ENCODE assay signal across 8 mouse cellular contexts in genomic region chr12:113073420-113074328, GRCm38 (mm10). TPM values are rescaled to one million over a fixed set of nuclear protein-coding genes. Genes with fewer than 3 reads are reported as not detected.
DNase-seq lines count a peak whose midpoint lies in the region; ATAC-seq and TF ChIP-seq lines count a peak whose summit lies in the region.

No protein-coding gene starts in this region.

- WGBS in heart, embryonic 12.5 days, result 9% methylated on average over 15 of the region's 15 CpGs
- WGBS in limb, embryonic 10.5 days, result 12% methylated on average over 15 of the region's 15 CpGs
- WGBS in midbrain, postnatal 0 days, result 10% methylated on average over 15 of the region's 15 CpGs

- peak overlapping the region; percentile 48 for H3K4me3 ChIP-seq in heart, embryonic 12.5 days
- peak overlapping the region; percentile 62 for H3K4me3 ChIP-seq in limb, embryonic 10.5 days
- H3K4me3 ChIP-seq in midbrain, postnatal 0 days (ENCODE audit: low read depth, low read length), result peak overlapping the region; percentile 41

- H3K9me3 ChIP-seq in heart, embryonic 12.5 days (replicated peaks), result no peaks in the 10 kb centered on the region
- no peaks in the 10 kb centered on the region for H3K9me3 ChIP-seq in limb, embryonic 10.5 days (replicated peaks)
- H3K9me3 ChIP-seq in midbrain, postnatal 0 days (ENCODE audit: low read length), result no peaks in the 10 kb centered on the region

- no peaks in the 10 kb centered on the region for H3K27me3 ChIP-seq in heart, embryonic 12.5 days (replicated peaks)
- H3K27me3 ChIP-seq in limb, embryonic 10.5 days (ENCODE audit: low read depth, poor library complexity, severe bottlenecking), result no peaks in the 10 kb centered on the region
- no peaks in the 10 kb centered on the region for H3K27me3 ChIP-seq in midbrain, postnatal 0 days (ENCODE audit: insufficient read depth, low read length)

- H3K27ac ChIP-seq in heart, embryonic 12.5 days (ENCODE audit: poor library complexity, severe bottlenecking), result peak overlapping the region; percentile 89
- peak overlapping the region; percentile 88 for H3K27ac ChIP-seq in limb, embryonic 10.5 days
- peak overlapping the region; percentile 97 for H3K27ac ChIP-seq in midbrain, postnatal 0 days (ENCODE audit: low read depth, low read length)

- H3K9ac ChIP-seq in heart, embryonic 12.5 days, result peak overlapping the region; percentile 72
- peak overlapping the region; percentile 80 for H3K9ac ChIP-seq in midbrain, postnatal 0 days (replicated peaks; ENCODE audit: low read length, poor library complexity, severe bottlenecking)

- peak; percentile 15 to 18 for DNase-seq in heart, adult 18-20 months
- no peak for DNase-seq in heart, postnatal 36 days
- DNase-seq in CD8-positive naive resting alpha-beta T cell, adult 2 months (ENCODE audit: low read depth in 2 of 2, low spot score in 2 of 2), result peak; percentile 27 to 47
- peak; percentile 75 for DNase-seq in cerebellum, adult 11-12 months
- DNase-seq in limb, embryonic 10.5 days (ENCODE audit: low spot score), result peak; percentile 53
- peak; percentile 26 for DNase-seq in midbrain, postnatal 0 days (ENCODE audit: low spot score)
- DNase-seq in thymus, postnatal 36 days, result peak; percentile 23 to 50

- H3K4me1 ChIP-seq in heart, embryonic 12.5 days (replicated peaks), result peaks cover 21% of the 10 kb centered on the region
- H3K4me1 ChIP-seq in limb, embryonic 10.5 days, result peaks cover 23% of the 10 kb centered on the region
- H3K4me1 ChIP-seq in midbrain, postnatal 0 days (ENCODE audit: insufficient read depth, low read length), result peaks cover 13% of the 10 kb centered on the region

- ATAC-seq in heart, embryonic 12.5 days (ENCODE audit: insufficient number of reproducible peaks, low FRiP score), result peak; percentile 38; the same call in 1 of the 2 replicates
- peak; percentile 29 for ATAC-seq in midbrain, postnatal 0 days (ENCODE audit: low FRiP score)

- H3K36me3 ChIP-seq in heart, embryonic 12.5 days, result peaks cover 35% of the 10 kb centered on the region
- peaks cover 33% of the 10 kb centered on the region for H3K36me3 ChIP-seq in limb, embryonic 10.5 days
- H3K36me3 ChIP-seq in midbrain, postnatal 0 days (ENCODE audit: insufficient read depth, low read length), result peaks cover 32% of the 10 kb centered on the region

- H3K4me2 ChIP-seq in heart, embryonic 12.5 days, result peak overlapping the region; percentile 92
- peak overlapping the region; percentile 85 for H3K4me2 ChIP-seq in midbrain, postnatal 0 days (ENCODE audit: low read depth, low read length, poor library complexity, severe bottlenecking)

- intact Hi-C loops in heart, postnatal 36 days (cut with DNase I), result loop anchor here (2.0 to 10.0 kb wide), 3 partner anchors 69 to 199 kb away; no protein-coding TSS in a partner anchor

- no peak for TF ChIP-seq CTCF in midbrain, postnatal 0 days (IDR thresholded peaks at IDR 0.05)

RNA-seq across cellular contexts. Expression of gene Tex22, which starts 0.6 kb away (rescaled TPM):
- total RNA-seq in heart, adult 18-20 months (2021), result not detected
- total RNA-seq in heart, postnatal 36 days (2021), result not detected
- polyA plus RNA-seq in heart, embryonic 12.5 days (2016; fragmentation: Nextera tagmentation; extraction: Ambion mirVana), result not detected in 2 replicates
- 0.18 and 0.21 TPM in 2 replicates for polyA plus RNA-seq in limb, embryonic 10.5 days (2016; fragmentation: Nextera tagmentation; extraction: Ambion mirVana)
- total RNA-seq in midbrain, postnatal 0 days (2014; rRNA removed), result 0.85 and 2.2 TPM in 2 replicates
- polyA plus RNA-seq in midbrain, postnatal 0 days (2015; fragmentation: Nextera tagmentation; extraction: Ambion mirVana), result 0.15 TPM in 1 of 2 replicates, not detected in the other

RNA-seq across cellular contexts. Expression of gene Mta1, which starts 24.4 kb away (rescaled TPM):
- 10 to 100 TPM; 43.9 to 46.2 TPM for total RNA-seq in heart, adult 18-20 months (2021)
- 10 to 100 TPM; 48.7 to 56.4 TPM for total RNA-seq in heart, postnatal 36 days (2021)
- polyA plus RNA-seq in heart, embryonic 12.5 days (2016; fragmentation: Nextera tagmentation; extraction: Ambion mirVana), result 11.3 and 11.4 TPM in 2 replicates
- 22.9 and 25.9 TPM in 2 replicates for polyA plus RNA-seq in limb, embryonic 10.5 days (2016; fragmentation: Nextera tagmentation; extraction: Ambion mirVana)
- 48.3 and 55.2 TPM in 2 replicates for total RNA-seq in midbrain, postnatal 0 days (2014; rRNA removed)
- polyA plus RNA-seq in midbrain, postnatal 0 days (2015; fragmentation: Nextera tagmentation; extraction: Ambion mirVana), result 15.3 and 16.8 TPM in 2 replicates

RNA-seq across cellular contexts. Expression of gene Pacs2, which starts 59.4 kb away (rescaled TPM):
- total RNA-seq in heart, adult 18-20 months (2021), result 10 to 100 TPM; 33.1 to 37.1 TPM
- total RNA-seq in heart, postnatal 36 days (2021), result 10 to 100 TPM; 32.5 to 38.9 TPM
- polyA plus RNA-seq in heart, embryonic 12.5 days (2016; fragmentation: Nextera tagmentation; extraction: Ambion mirVana), result 10.5 and 12.2 TPM in 2 replicates
- 11.7 and 11.8 TPM in 2 replicates for polyA plus RNA-seq in limb, embryonic 10.5 days (2016; fragmentation: Nextera tagmentation; extraction: Ambion mirVana)
- 133 and 162 TPM in 2 replicates for total RNA-seq in midbrain, postnatal 0 days (2014; rRNA removed)
- 22.4 and 25.8 TPM in 2 replicates for polyA plus RNA-seq in midbrain, postnatal 0 days (2015; fragmentation: Nextera tagmentation; extraction: Ambion mirVana)

Comparison
In these comparisons a context has a peak if more than half of its experiments do, and no peak if none do; other contexts are left out.
1. DNase-seq: peak in heart, adult 18-20 months (2 of 2), CD8-positive naive resting alpha-beta T cell, adult 2 months (2 of 2), cerebellum, adult 11-12 months (single experiment), limb, embryonic 10.5 days (single experiment), midbrain, postnatal 0 days (single experiment) and thymus, postnatal 36 days (2 of 2); none in heart, postnatal 36 days (0 of 2).
2. Peak in every context shown above with its lines, with median percentiles within 50 percentile points of each other: H3K27ac ChIP-seq and H3K4me3 ChIP-seq.